In the genomic region with DNA sequence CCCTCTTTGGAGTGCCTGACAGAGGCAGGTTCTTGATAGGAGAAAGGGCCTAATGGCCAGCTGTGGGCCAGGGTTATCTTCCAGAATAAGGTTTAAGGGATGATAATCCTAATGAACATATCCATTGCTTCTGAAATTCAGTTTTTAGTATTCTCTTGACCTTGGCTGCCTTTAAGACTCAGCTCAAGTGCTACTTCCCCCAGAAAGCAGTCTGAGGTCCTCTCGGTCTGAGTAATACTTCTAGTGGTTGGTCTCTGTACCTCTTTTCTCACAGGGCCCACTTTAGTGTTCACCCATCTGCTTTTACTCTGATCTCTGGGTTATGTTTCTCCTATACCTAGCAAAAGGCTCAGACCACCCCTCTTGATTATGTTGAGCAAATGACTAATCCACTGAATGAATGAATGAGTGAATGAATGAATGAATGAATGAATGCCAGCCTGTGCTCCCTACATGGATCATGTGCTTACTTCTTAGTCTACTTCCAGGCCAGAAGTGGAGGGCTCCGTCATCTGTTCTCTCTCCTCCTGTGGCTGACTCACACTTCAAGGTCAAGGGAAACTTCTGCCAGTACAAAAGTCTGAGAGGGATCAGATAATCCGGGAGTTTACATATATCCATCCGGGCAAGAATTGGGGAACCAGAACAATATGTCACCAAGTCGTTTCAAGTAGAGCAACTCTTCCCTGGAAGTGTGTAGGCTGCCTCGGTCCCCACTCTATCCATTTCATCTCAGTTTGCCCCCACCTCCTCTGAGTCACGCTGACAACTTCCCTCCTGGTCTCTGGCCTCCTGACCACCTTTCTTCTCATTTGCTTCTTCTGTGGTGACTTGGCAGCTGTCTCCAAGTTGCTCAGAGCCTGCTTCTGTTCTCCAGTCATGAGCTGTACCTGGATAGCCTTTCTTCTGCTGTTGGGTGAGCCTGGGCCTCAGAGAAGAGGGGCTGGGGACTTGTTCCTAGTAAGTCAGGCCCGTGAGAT, we compare ENCODE assay signal across 20 mouse cellular contexts. TPM values are rescaled to one million over a fixed set of nuclear protein-coding genes. Genes with fewer than 3 reads are reported as not detected.
DNase-seq lines count a peak whose midpoint lies in the region; ATAC-seq and TF ChIP-seq lines count a peak whose summit lies in the region.
"Had no signal": no experiment of that assay in that cellular context is flagged by ENCODE, and none has a peak within 500 bp of the region (broad histone marks: within the 10 kb centered on the region; RNA-seq: fewer than 3 reads in every experiment).

TSS of gene Itgax (plus strand) at position 807 of the 980 bp plus-strand sequence.

- no peak within 1 kb of the TSS for H3K4me3 ChIP-seq in layer of hippocampus, adult 2 months
- H3K4me3 ChIP-seq in heart, embryonic 11.5 days (ENCODE audit: low read depth, low read length) = no peak within 1 kb of the TSS
- H3K4me3 ChIP-seq: embryonic facial prominence, embryonic 13.5 days; limb, embryonic 15.5 days; midbrain, embryonic 15.5 days; neural tube, embryonic 12.5 days had no signal

- H3K4me2 ChIP-seq in heart, embryonic 11.5 days = no peak within 1 kb of the TSS
- H3K4me2 ChIP-seq: embryonic facial prominence, embryonic 13.5 days; limb, embryonic 15.5 days; midbrain, embryonic 15.5 days; neural tube, embryonic 12.5 days had no signal

- TF ChIP-seq CTCF in layer of hippocampus, adult 2 months (conservative IDR thresholded peaks at IDR 0.05) = no peak

- peak; percentile 61 for DNase-seq in adrenal gland, adult 2 months
- DNase-seq in adrenal gland, postnatal 25 days = no peak
- peak; percentile 90 for DNase-seq in 416B (ENCODE audit: low read depth)
- no peak for DNase-seq in MN1 (ENCODE audit: low spot score)
- no peak for DNase-seq in layer of hippocampus, adult 2 months (ENCODE audit: low spot score in 2 of 2)
- DNase-seq: B cell, adult 2 months; cerebellum, adult 11 months; gastrocnemius, postnatal 10 days; kidney, adult 8-10 months; kidney, postnatal 4 days; retina, postnatal 1 day; thymus, postnatal 4 days had no signal

- ATAC-seq in common myeloid progenitor, adult 5-6 weeks (replicated peaks; ENCODE audit: low read depth, poor library complexity, severe bottlenecking) = peak; percentile 51
- 0 out of 2 replicates have a peak, but pooled peaks have one; percentile 19 for ATAC-seq in megakaryocyte, adult 5-6 weeks (ENCODE audit: poor library complexity, severe bottlenecking)
- no peak for ATAC-seq in heart, embryonic 11.5 days (replicated peaks; ENCODE audit: insufficient number of reproducible peaks, low FRiP score, low TSS enrichment)
- ATAC-seq: midbrain, embryonic 15.5 days had no signal

- no peaks in the 10 kb centered on the region for H3K27me3 ChIP-seq in heart, embryonic 11.5 days (ENCODE audit: control insufficient read depth, insufficient read depth, low read length)
- H3K27me3 ChIP-seq: embryonic facial prominence, embryonic 13.5 days; limb, embryonic 15.5 days; midbrain, embryonic 15.5 days; neural tube, embryonic 12.5 days had no signal

- no peak within 1 kb of the TSS for H3K9ac ChIP-seq in heart, embryonic 11.5 days (ENCODE audit: low read depth, low read length)
- H3K9ac ChIP-seq: embryonic facial prominence, embryonic 13.5 days; limb, embryonic 15.5 days; midbrain, embryonic 15.5 days; neural tube, embryonic 12.5 days had no signal

- H3K36me3 ChIP-seq in heart, embryonic 11.5 days (ENCODE audit: control insufficient read depth, insufficient read depth, low read length) = no peaks in the 10 kb centered on the region
- H3K36me3 ChIP-seq: embryonic facial prominence, embryonic 13.5 days; limb, embryonic 15.5 days; midbrain, embryonic 15.5 days; neural tube, embryonic 12.5 days had no signal

- 56% methylated on average over 8 of the region's 8 CpGs for WGBS in heart, embryonic 11.5 days (ENCODE audit: insufficient replicate concordance)

- peaks cover 5% of the 10 kb centered on the region; the same call in 1 of the 2 replicates for H3K4me1 ChIP-seq in heart, embryonic 11.5 days (ENCODE audit: control insufficient read depth, insufficient read depth, low read length)
- H3K4me1 ChIP-seq: embryonic facial prominence, embryonic 13.5 days; limb, embryonic 15.5 days; midbrain, embryonic 15.5 days; neural tube, embryonic 12.5 days had no signal

- no peak within 1 kb of the TSS for H3K27ac ChIP-seq in layer of hippocampus, adult 2 months
- no peak within 1 kb of the TSS for H3K27ac ChIP-seq in heart, embryonic 11.5 days (ENCODE audit: low read depth, low read length)
- H3K27ac ChIP-seq: embryonic facial prominence, embryonic 13.5 days; limb, embryonic 15.5 days; midbrain, embryonic 15.5 days; neural tube, embryonic 12.5 days; stomach, postnatal 0 days had no signal

- H3K9me3 ChIP-seq in heart, embryonic 11.5 days (replicated peaks; ENCODE audit: control insufficient read depth, low read length) = no peaks in the 10 kb centered on the region
- H3K9me3 ChIP-seq: embryonic facial prominence, embryonic 13.5 days; limb, embryonic 15.5 days; midbrain, embryonic 15.5 days; neural tube, embryonic 12.5 days had no signal

RNA-seq across cellular contexts. Expression of gene Itgax, which starts in this region (rescaled TPM):
- 1 to 10 TPM; 1.4 to 2.4 TPM for total RNA-seq in adrenal gland, adult 2 months (2021)
- 1.7 and 1.8 TPM in 2 replicates for polyA plus RNA-seq in adrenal gland, adult 2 months (2012; rRNA removed)
- total RNA-seq in adrenal gland, postnatal 25 days (2021) = 0.71 and 0.97 TPM in 2 replicates
- total RNA-seq in common myeloid progenitor, adult 5-6 weeks (2017) = 3.0 and 4.1 TPM in 2 replicates
- 5.1 and 6.3 TPM in 2 replicates for total RNA-seq in megakaryocyte, adult 5-6 weeks (2015)
- total RNA-seq in megakaryocyte, adult 5-6 weeks (2017) = 9.8 and 9.9 TPM in 2 replicates
- total RNA-seq in layer of hippocampus, adult 2 months (2021) = under 1 TPM in 1 of 2 experiments, not detected in 1; 0.10 TPM
- 0.06 and 0.11 TPM in 2 replicates for polyA plus RNA-seq in heart, embryonic 11.5 days (2014; fragmentation: Nextera tagmentation; extraction: Ambion mirVana)
- polyA plus RNA-seq: embryonic facial prominence, embryonic 13.5 days; neural tube, embryonic 12.5 days had no signal

Comparison
In these comparisons a context has a peak if more than half of its experiments do, and no peak if none do; other contexts are left out.
1. DNase-seq: peak in adrenal gland, adult 2 months (single experiment) and 416B (single experiment); none in adrenal gland, postnatal 25 days (single experiment), MN1 (single experiment) and layer of hippocampus, adult 2 months (0 of 2).